Mouse (Mus musculus) heart, adult 10 weeks (tissue): ENCODE results near the gene Ldah. TPM values are rescaled to one million over a fixed set of nuclear protein-coding genes. Genes with fewer than 3 reads are reported as not detected.

Experiments used
- polyA plus RNA-seq: library from polyadenylated mRNA; stranded (reverse); fragments of 350-450 nt; fragmentation: Illumina TruSeq; extraction: RNeasy Lipid Tissue Mini Kit (QIAGEN cat#74804); gene quantifications from one replicate; pipeline ENCODE4 v1.2.3, GENCODE M21; 2014; ENCODE audit warnings: low read depth, low replicate concordance

Ldah gene
- polyA plus RNA-seq, result 27.9 TPM

DNA sequence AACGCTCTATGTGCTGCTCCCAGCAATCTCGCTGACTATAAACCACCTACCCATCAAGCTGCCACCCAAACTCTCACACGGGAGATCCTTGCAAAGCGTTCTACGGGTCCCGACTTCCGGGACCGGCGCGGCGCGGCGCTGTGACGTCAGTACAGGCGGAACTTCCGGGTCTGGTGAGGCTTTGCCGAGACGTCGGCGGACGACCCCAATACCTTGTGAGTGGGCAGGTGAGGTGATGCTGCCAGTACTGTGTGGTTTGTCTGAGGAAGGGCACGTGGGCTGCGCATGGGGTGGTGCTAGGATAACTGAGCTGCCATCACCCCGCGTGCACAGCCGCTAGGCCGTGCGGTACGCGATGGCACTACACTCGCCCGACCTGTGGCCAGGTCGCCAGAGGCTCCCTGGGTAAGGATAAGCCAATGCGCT lies at the start of gene Ldah:
Ldah (plus strand) TSS at position 130 of the 426 bp plus-strand sequence.

DNA sequence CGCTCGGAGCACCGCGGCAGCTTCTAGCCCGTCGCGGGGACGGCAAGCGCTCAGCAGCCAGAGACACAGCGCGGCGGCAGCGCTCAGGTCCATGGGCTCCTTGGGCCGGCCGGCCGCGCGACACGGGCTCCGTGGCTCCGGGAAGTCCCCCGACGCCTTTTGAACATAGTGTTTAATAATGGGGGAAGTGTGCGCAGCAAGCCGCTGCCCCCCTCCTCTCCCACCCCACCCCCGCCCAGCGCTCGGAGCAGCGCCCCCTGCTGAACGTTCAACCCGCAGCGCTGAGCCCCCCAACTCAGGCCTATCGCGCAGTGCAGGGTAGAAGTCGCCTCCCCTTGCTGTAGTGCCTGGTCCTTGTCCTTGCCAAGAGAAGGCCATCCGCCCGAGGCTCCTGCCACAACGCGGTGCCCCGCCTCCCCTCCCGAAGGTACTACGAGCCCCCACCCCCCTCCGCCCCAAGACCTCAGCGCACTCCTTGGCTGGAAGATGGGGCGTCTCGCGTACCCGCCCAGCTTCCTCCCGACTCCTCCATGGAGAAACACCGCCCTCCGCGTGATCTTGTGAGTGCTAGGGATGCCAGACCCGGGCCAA lies 94.0 kb downstream of the Ldah start, which contains the start of gene Gdf7:
Gdf7 (minus strand) TSS at position 114 of the 591 bp plus-strand sequence.

DNA sequence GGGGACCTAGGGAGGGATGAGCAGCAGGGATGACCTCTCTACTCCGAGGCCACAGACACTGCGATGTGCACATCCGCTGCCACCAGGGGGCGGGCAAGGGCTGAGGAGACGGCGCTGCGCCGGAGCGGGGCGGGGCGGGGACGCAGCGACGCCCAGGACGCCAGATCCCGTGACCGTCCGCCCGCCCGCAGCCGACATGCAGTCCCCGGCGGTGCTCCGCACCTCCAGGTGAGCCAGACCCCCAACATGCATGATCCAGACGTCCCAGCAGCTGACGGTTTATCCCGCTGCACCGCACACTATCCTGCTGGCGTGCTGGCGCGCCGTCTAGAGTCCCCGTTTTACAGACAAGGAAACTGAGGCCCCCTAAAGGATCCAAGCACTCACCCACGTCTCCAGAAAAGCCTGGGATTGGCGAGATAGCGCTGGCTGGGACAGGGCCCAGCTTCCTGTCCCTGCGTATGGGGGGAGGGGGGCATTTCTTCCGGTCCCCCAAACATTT lies 105.4 kb downstream of the Ldah start, which contains the start of gene Hs1bp3:
Hs1bp3 (plus strand) TSS at position 163 of the 502 bp plus-strand sequence.

Other genes starting within 250 kb of the Ldah start
- 1.7 TPM for gene Apob, start 230.5 kb upstream of the Ldah start, polyA plus RNA-seq
- 0.65 TPM for gene Gdf7, start 93.8 kb downstream of the Ldah start, polyA plus RNA-seq
- 13.6 TPM for gene Hs1bp3, start 105.3 kb downstream of the Ldah start, polyA plus RNA-seq